Mouse (Mus musculus): ENCODE data around the gene Zfp462.
"Not testable (repeated sequence)": the region's sequence is repeated elsewhere in the genome, so short reads cannot be mapped to it uniquely, and the experiment has no call there.

Gene Zfp462

DNA sequence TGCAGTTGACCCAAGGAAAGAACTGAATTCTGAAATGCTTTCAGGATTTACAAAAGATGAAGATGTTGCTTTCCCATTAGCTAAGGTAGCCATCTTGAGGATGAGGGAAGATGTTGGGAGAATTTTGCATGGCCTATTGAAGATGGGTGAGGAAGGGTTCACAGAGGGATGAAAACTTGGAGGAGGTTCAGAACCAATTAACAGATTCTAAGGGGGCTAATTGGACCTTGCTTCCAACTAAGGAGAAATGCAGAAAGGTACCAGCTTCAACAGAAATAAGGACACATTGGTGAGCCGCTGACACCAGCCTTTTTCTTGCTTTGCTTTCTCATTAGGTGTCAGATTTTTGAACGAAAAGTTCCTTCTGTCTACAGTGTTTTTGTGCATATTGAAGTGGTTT, 6.0 kb downstream of the Zfp462 start:
- no peak for DNase-seq (ENCODE audit: low spot score)

DNA sequence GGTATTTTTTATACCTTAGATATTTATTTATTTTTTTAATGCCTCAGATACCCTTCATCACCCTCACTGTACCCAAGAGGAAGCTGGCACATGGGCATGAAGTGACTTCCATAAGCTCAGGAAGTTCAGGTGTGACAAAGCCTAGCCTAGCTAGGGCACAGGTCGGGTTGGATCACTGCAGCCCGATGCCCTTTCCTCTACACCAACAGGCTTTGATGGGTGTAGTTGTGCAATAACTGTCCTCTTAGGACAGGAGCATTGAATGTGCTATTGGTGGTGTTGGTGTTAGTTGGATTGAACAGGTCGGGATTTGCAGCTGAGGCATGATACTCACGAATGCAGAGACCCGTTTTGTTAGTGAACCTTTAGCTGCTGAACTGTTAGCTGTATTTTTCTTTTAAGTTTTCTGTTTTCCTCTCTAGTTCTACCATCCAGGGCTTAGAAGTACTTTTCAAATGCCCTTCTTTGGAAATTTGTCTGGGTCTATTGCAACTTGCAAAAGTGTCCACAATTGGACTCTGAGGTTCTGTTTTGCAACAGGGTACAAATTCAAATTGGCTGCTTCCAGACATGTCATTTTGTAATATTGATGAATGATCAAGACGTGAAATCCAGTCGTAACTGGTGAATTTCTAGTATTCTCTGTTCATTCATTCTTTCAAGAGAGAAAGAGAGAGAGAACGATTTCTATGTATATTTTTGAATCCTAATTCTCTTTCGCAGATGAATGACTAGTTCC, 9.0 kb downstream of the Zfp462 start:
- no peak for DNase-seq (ENCODE audit: low spot score)

DNA sequence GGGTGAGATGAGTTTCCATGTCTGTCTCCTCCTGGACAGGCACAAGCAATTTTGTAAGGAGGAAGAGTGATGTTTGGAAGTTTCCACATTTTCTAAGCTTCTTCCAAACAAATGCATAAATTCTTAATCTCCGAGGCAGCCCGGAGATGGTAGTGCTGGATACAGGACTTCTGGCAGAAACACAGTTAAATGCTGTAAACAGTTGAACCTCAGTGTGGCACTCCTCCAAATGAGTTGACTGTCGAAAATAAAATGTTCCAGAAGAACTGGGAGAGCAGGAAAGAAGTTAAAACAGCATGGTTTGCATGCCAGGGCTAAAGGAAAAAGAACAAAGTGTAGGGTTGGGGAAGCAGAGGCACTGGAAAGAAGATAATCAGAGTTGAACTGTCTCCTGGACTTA, 9.6 kb downstream of the Zfp462 start:
- no peak for DNase-seq (ENCODE audit: low spot score)

DNA sequence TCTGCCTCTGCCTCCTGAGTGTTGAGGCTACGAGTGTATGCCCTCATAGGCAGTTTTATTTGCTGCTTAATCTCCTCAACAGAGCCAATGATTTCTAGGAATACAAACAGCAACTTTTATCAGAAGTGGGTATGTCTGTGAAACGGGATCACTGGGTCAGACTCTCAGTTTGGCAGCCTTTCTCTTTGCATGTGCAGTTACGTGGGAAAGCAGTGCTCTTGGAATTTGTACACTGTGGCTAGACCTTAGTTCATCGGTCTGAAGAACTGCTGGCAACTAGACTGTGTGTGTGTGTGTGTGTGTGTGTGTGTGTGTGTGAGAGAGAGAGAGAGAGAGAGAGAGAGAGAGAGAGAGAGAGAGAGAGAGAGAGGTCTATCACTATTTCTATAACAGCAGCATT, 15.9 kb downstream of the Zfp462 start:
- no peak for DNase-seq (ENCODE audit: low spot score)

DNA sequence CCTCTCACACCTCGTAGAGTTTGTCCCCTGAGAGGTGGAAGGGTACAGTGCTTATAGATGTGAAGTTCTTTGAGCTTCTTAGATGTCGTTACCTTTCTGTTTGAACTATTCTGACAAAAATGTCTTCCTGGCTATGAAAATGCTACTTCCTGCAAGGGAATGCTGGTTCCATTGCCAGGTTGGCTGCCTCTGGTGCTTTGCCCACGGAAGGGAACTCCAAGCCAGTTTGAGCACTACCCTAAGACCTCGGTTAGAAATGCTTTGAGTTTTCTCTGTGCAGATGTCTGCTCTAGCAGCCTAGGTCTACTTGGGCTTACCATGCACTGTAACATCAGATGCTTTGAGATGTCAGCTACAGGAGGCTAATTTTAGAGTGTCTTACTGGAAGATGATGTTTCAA, 17.3 kb downstream of the Zfp462 start:
- DNase-seq (ENCODE audit: low spot score) = no peak

DNA sequence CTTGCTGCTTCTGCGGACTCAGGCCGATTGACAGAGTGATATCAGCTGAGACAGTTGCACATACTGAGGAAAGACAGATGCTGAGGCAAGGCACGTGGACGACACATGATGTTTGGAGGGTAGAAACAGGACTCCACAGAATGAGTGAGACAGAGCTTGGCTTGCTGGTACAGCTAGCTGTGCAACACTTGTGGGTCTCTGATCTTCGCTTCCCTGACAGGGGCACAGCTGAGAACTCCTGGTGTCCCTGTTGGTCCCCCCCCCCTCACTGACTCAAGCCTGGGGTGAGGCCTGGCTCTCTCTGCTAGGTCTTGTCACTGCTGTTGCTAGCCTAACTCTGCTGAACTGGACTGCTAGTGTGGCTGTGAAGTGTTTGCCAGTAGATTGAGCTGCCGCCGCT, 18.7 kb downstream of the Zfp462 start:
- DNase-seq (ENCODE audit: low spot score) = no peak

DNA sequence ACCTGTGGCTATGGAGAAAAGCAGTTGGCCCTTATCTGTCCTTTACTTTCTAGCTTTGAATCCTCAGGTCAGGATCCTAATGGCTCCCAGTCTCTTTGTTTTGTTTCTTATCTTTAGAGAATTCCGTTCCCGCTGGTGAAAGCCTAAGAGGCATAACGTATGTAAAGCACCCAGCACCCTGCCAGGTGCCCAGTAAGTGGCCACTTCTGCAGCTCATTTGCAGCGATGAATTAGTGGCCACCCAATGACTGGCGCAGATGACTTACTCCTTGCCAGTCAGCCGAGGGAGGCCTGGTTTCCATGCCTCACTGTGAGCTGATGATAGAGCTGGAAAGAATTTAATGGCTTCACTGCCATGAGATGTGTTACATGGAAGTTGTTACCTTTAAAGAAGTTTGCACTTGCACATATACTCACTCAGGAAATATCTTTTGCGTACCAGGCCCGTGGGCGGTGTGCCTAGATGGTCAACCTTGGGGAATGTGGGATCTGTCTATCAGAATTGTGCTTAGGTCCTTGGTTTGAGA, 20.4 kb downstream of the Zfp462 start:
- no peak for DNase-seq (ENCODE audit: low spot score)

DNA sequence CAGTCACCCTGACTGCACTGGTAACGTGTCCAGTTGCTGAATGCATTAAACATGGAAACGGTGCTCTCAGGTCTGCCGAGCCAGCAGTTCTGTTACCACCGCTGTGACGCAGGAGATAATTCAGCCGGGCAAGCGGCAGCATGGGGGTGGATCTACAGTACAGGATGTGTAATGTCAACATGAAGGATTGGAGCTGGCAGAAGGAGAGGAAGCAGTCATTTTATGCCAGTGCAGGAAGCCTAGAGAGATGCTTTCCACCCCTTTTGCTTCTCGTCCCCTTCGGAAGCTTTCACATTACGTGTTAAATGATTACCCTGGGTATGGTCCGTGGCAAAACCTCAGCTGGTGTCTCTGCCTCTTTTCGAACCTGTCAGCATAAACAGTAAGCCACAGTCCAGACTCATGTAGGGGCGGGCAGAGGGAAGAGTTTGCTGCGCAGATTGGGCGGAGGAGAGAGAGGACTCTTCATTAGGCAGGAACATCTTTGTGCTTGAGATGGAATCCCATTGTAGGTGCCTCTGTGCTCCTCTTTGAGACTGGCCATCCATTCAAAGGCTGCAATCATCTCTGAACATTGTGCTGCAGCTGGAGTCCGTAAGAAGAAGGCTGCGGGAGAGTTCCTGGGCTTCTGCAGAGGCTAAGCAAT, 21.4 kb downstream of the Zfp462 start:
- DNase-seq (ENCODE audit: low spot score) = no peak

DNA sequence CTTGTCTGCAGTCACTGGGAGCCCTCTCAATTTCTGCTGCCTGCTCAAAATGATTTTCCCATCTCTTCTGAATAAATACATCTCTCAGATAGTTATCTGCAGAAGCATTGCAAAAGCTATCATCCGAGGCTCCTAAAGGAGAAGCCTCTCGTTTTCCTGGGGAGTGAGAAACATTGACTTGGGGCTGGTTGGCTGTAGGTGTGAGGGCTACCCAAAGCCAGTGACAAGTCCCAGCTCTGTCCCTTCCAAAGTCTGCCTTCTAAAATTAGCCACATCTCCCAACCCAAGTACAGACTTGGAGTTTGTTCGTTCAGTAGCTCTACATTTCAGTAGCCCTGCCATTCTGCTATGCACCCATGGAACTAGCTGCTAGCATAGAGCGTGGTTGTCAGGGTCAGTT, 22.3 kb downstream of the Zfp462 start:
- DNase-seq (ENCODE audit: low spot score) = no peak

DNA sequence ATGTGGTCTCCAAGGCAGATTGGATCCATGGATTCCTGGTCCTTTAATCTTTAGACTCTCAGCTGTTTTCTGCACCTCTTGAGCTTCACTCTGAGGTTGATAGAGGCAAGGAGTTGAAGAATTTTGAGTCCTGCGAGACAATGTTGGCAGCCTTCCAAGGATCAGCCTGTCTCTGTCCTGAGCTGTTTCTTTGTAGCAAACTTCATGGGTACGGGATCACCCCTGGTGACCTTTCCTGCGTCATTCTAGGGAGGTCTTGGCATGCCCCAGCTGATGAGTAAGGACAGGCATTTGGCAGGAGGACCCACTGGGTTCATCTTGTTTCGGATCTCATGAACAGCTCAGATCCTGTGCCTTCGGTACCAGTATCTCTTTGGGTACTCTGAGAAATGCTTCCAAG, 22.9 kb downstream of the Zfp462 start:
- no peak for DNase-seq (ENCODE audit: low spot score)

DNA sequence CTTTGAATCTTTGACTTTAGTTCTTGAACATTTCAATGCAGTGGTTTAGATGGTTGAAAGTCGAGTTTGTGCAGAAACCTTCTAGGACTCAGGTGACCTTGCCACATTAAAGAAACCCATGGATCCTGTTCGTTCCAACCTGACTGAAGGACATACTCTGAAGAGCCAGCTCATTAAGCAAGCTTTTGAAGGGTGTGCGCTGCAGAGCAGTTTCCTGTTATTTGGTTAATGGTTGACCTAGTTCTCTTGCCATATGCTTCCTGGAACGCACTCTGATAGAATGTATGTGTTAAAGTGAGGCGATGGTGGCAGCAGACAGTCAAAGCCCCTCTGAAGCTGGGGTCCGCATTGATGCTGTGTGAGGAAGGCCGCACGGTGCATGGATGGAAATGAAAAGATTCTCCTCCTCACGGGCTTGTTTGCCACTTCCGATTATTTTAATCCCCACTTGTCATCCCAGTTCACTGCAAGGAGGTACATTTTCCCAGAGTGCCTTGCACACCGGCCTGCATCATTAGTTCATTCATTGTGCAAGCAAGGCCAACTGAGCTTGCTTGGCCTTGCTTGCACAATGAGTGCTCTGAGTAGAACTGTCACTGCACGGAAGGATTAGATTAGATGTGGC, 24.9 kb downstream of the Zfp462 start:
- no peak for DNase-seq (ENCODE audit: low spot score)

DNA sequence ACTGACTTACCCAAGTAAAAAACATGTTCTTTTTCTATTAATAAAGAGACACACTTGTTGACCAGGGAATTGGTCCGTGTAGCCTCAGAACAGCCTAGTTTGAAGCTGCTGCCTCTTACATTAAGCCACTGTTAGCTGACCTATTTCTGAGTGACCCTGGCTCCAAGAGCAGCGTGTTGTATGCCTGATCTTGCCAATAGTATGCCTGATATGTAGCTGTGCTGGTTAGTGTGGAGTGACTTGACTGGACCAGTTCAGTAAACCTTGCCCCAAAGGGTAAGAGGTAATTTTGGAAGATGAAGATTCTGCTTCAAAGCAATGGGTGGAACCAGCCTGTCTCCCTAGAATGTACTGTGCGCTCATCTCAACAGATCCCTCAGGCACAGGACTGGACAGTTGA, 26.5 kb downstream of the Zfp462 start:
- no peak for DNase-seq (ENCODE audit: low spot score)

DNA sequence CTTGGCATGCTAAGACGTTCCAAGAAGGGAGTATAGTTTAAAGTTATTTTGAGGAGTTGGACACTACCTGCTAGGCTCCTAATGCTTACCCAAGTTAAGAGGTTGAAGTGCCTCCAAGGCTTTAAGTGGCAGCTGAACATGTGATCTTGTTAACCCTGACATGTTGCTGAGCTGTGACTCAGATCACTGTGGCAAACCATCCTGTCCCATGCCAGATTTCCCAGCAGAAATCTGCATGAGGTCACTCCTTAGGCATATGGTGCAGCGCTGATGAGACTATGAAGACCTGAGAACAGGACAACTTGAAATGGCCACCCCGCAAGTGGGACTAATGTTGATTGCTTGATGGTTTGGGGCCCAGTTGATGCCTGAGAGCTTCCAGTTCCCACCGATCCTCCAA, 27.2 kb downstream of the Zfp462 start:
- no peak for DNase-seq (ENCODE audit: low spot score)

DNA sequence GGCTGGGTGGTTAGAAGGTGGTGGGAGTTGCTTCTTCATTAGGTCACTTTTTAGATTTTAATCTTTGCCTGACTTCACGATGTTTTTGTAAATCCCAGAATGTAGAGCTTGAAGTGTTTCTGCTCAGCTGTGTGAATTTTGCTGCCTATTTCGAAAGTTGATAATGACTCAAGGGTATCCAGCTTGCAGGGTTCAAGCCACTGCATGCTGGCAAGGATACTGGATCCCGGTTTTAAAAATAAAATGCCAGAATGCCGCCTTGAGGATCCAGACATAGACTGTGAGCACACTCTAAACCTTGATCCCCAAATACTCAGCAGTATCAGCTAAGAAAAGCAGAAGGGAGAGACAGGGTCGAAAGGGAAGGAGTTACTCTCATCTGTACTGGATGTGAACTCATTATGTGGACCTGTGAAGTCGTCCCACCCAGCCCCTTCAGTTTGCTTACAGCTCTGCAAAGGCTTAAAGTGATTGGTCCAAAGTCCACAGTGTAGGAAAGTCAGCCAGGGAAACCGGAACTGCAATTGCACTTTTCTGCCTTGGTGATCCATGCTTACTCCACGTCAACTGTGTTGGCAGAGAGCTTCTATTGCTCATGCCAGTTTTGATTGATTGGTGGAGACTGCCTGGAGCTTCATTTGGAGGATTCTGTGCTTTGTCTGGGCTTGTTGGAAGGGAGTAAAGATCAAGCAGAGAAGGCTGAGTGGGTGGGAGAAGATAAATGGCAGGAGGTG, 28.1 kb downstream of the Zfp462 start:
- DNase-seq (ENCODE audit: low spot score) = no peak

DNA sequence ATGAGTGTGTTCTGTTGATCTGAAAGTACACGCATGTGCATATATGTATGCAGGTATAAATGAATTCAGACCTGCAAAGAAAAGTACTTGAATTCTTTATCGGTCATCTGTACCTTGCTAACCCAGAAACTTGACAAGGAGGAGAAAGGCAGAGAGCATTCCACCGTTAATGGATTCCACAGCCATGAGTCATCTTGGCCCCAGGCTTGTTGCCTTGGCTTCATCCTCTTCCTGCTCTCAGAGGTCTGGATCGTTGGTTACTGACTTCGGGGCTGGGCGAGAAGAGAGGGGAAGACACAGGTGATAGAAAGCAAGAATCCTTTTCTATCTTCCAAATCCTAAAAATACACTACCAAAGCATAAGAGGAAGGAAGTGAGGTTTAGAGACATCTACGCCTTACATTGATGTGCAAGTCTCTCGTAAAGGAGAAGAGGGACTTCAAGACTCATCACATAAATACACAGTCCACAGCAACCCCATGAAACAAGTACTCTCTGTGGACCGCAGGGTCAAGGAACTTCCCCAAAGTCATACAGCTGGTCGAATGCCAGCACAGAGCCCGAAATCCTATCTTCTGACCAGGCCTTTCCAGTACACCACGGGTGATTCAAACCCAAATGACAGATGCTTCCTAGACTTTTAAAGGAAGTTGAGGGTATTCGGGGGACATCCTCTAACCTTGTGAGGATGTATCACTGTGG, 35.1 kb downstream of the Zfp462 start:
- DNase-seq (ENCODE audit: low spot score) = no peak

DNA sequence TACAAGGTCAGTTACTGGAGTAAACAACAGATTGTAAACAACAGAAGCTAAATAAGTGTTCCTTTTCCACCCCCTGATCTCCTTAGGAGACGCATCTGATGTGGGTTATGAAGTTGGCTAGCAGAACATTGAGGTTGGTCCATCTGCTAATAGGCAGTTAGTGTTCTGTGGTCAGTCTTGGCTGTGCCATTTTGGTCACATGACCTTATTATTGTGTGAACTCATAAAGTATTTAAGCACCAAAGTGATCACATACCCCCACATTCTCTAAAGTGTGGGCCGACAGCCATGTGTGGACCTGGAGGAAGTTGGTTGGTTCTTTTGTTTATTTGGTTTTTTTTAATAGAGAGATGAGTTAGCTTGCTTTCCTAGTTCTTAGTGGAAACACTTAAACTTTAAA, 39.7 kb downstream of the Zfp462 start:
- DNase-seq (ENCODE audit: low spot score) = no peak

DNA sequence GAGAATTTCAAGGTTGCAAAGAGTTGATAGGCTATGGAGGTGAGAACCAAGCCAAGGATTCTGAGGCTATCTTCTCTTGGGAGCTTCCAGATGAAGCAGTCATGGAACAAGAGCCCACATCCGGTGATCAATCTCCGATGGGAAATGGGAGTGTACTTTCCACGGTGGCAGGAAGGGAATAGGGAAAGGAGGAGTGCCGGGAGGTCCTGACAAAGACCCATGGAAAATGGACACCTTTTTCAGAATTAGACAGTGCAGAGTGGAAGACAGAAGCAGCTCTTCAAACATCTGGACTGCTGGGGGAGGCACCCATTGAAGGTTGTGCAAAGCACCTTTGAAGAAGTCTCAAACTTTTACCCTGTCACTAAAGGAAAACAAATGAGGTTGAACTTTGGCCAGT, 41.8 kb downstream of the Zfp462 start:
- no peak for DNase-seq (ENCODE audit: low spot score)

DNA sequence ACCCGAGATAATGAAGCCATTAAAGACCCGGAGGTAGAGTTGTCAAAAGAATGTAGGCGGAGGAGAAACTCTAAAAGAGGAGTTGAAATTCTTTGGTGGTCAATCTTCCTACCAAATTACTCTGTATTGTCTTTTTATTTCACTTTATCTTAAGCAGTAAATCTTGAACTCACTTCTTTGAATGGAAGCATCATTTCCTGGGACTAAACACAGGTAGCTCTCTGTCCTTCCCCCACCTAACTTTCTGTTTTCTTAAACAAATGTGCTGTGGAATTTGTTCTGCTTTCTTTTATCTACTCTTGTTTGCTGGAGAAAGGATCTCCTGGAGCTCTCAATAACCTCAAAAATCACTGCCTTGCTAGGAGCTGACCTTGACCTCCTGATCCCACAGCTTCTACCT, 42.4 kb downstream of the Zfp462 start:
- no peak for DNase-seq (ENCODE audit: low spot score)

DNA sequence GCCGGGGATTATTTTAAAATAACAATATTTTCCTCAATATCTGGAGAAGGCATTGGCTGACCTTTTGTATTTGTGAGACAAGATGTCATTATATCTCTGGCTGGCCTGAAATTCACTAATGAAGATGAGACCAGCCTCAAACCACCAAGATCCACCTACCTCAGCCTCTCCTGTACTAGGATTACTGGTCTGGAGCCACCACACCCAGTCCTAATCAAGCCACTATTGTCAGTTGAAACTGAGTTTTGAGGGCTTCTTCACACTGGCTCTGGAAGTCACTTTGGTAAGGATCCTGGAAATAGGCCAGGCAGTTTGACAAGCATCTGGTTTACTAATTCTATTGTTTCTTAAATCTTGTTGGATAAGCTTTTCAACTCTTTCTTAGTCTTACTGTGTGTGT, 43.1 kb downstream of the Zfp462 start:
- no peak for DNase-seq (ENCODE audit: low spot score)

DNA sequence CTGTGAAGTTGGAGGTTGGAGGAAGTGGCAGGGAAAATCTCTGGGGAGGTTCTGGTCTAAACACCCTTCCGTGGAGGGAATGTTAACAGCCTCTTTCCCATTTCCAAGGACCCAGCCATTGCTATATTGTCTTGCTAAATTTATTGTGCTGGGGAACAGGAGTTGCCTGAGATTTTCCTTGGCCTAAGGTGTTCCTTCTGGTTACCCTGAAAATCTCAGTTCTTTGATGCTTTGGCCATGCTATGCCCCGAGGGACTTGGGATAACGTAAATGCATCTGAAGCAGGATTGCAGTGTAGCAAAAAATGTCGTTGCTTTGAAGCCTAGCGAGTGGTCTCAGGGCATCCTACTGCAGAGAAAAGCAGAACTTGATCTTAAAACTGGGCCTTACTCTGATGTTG, 47.1 kb downstream of the Zfp462 start:
- no peak for DNase-seq (ENCODE audit: low spot score)

DNA sequence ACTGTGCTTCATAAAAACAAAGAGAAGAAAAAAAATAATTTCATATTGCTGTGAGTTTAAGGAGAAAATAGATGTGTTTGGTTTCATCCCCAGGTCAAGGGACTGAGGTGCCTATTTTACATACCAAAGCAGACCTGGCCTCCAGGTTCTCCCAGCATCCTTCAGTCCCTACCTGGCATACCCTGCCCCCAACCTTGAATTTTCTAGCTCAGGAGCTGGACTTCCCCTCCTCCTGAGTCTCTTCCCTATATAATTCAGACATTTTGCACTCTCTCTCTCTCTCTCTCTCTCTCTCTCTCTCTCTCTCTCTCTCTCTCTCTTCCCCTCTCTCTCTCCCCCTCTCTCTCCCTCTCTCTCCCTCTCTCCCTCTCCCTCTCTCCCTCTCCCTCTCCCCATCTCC, 48.2 kb downstream of the Zfp462 start:
- not testable (repeated sequence) for DNase-seq (ENCODE audit: low spot score)

DNA sequence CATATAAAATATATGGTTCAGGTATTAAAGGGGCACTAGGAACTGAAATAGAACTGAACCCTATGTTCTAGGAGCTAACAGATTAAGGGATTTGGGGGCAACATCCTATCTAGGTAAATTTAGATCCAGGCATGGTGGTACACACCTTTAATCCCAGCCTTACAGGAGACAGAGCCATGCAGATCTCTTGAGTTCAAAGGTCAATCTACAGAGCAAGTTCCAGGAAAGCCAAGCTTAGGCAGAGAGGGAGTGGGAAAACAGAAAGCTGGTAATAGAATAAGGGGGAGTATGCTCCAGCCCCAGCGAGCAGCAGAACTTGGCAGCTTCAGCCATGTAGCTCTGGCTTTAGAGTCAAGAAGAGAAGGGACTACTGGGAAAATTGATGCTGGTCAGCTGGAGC, 50.4 kb downstream of the Zfp462 start:
- DNase-seq (ENCODE audit: low spot score) = no peak

All from c-Kit-positive CD71-positive TER-119-positive erythroid progenitor cells, embryonic 14.5 days (primary cell).